Mouse (Mus musculus): ENCODE results near the gene Gm10310. TPM values are rescaled to one million over a fixed set of nuclear protein-coding genes. Genes with fewer than 3 reads are reported as not detected.

Gene Gm10310
- polyA plus RNA-seq, 1 experiment = not detected

- Histone ChIP-seq H3K4me3 (ENCODE audit: insufficient read depth, low read depth, low read length) (no peak within 1 kb of the TSS), H3K4me1 (ENCODE audit: control insufficient read depth, insufficient read depth, low read length) (no peaks in the 10 kb centered on the region), H3K27ac (ENCODE audit: insufficient read depth, low read depth, low read length) (no peak within 1 kb of the TSS), H3K36me3 (ENCODE audit: control insufficient read depth, insufficient read depth, low read length) (no peaks in the 10 kb centered on the region), H3K27me3 (replicated peaks; ENCODE audit: control insufficient read depth, insufficient read depth, low read length) (no peaks in the 10 kb centered on the region)
- TF ChIP-seq CTCF (conservative IDR thresholded peaks at IDR 0.05; ENCODE audit: insufficient read depth, insufficient read length, low read depth, low read length) = no peak
- no peak for TF ChIP-seq POLR2A (IDR thresholded peaks at IDR 0.05; ENCODE audit: low read depth, low read length)
- DNase-seq = no peak
- WGBS = 78% methylated on average over 2 of the region's 2 CpGs
Observed at GRCm38 (mm10) chr10:129949000-129949399, 35.9 kb downstream of the Gm10310 start, which contains the start of gene Olfr818. Olfr818 (minus strand) TSS chr10:129949100.

Other genes starting within 250 kb of the Gm10310 start
- not detected in 2 replicates for gene Olfr806, start 243.1 kb downstream of the Gm10310 start, polyA plus RNA-seq (2012; rRNA removed)
- gene Olfr807, start 227.3 kb downstream of the Gm10310 start, polyA plus RNA-seq (2012; rRNA removed) = not detected in 2 replicates
- not detected in 2 replicates for gene Olfr808, start 219.6 kb downstream of the Gm10310 start, polyA plus RNA-seq (2012; rRNA removed)
- gene Olfr809, start 210.4 kb downstream of the Gm10310 start, polyA plus RNA-seq (2012; rRNA removed) = not detected in 2 replicates
- not detected in 2 replicates for gene Olfr810, start 190.1 kb downstream of the Gm10310 start, polyA plus RNA-seq (2012; rRNA removed)
- not detected in 2 replicates for gene Olfr811, start 180.7 kb downstream of the Gm10310 start, polyA plus RNA-seq (2012; rRNA removed)
- not detected in 2 replicates for gene Olfr812, start 139.0 kb downstream of the Gm10310 start, polyA plus RNA-seq (2012; rRNA removed)
- gene Olfr813, start 129.7 kb downstream of the Gm10310 start, polyA plus RNA-seq (2012; rRNA removed) = not detected in 2 replicates
- not detected in 2 replicates for gene Olfr814, start 105.2 kb downstream of the Gm10310 start, polyA plus RNA-seq (2012; rRNA removed)
- gene Olfr815, start 79.2 kb downstream of the Gm10310 start, polyA plus RNA-seq (2012; rRNA removed) = not detected in 2 replicates
- gene Olfr816, start 69.5 kb downstream of the Gm10310 start, polyA plus RNA-seq (2012; rRNA removed) = not detected in 2 replicates
- gene Olfr818, start 36.0 kb downstream of the Gm10310 start, polyA plus RNA-seq (2012; rRNA removed) = not detected in 2 replicates
- gene Olfr819, start 17.8 kb downstream of the Gm10310 start, polyA plus RNA-seq (2012; rRNA removed) = not detected in 2 replicates
- gene Olfr247, start 8.9 kb downstream of the Gm10310 start, polyA plus RNA-seq (2012; rRNA removed) = not detected in 2 replicates
- gene Olfr820, start 27.6 kb upstream of the Gm10310 start, polyA plus RNA-seq (2012; rRNA removed) = not detected in 2 replicates
- gene Olfr821, start 45.3 kb upstream of the Gm10310 start, polyA plus RNA-seq (2012; rRNA removed) = not detected in 2 replicates
- gene Olfr822, start 86.1 kb upstream of the Gm10310 start, polyA plus RNA-seq (2012; rRNA removed) = not detected in 2 replicates
- not detected in 2 replicates for gene Olfr823, start 130.3 kb upstream of the Gm10310 start, polyA plus RNA-seq (2012; rRNA removed)
- gene Olfr824, start 144.9 kb upstream of the Gm10310 start, polyA plus RNA-seq (2012; rRNA removed) = not detected in 2 replicates
- gene Olfr825, start 181.7 kb upstream of the Gm10310 start, polyA plus RNA-seq (2012; rRNA removed) = not detected in 2 replicates
- not detected in 2 replicates for gene Olfr826, start 199.1 kb upstream of the Gm10310 start, polyA plus RNA-seq (2012; rRNA removed)
- gene Olfr827, start 229.3 kb upstream of the Gm10310 start, polyA plus RNA-seq (2012; rRNA removed) = not detected in 2 replicates